Mouse (Mus musculus): ENCODE measurements around the gene Pts.

- TF ChIP-seq POLR2A (IDR thresholded peaks at IDR 0.05; ENCODE audit: extremely low read depth, insufficient read depth, low read length): no peak
- no peak for TF ChIP-seq CTCF (IDR thresholded peaks at IDR 0.05; ENCODE audit: extremely low read depth, insufficient read depth, low read length)
Measured at GRCm38 (mm10) chr9:50520748-50521147, 7.8 kb downstream of the Pts start.
